Mouse (Mus musculus): ENCODE results near the gene Gimap7. TPM values are rescaled to one million over a fixed set of nuclear protein-coding genes. Genes with fewer than 3 reads are reported as not detected.

Gene Gimap7
- polyA plus RNA-seq, 1 experiment from 2014 or later: 0.23 TPM

DNA sequence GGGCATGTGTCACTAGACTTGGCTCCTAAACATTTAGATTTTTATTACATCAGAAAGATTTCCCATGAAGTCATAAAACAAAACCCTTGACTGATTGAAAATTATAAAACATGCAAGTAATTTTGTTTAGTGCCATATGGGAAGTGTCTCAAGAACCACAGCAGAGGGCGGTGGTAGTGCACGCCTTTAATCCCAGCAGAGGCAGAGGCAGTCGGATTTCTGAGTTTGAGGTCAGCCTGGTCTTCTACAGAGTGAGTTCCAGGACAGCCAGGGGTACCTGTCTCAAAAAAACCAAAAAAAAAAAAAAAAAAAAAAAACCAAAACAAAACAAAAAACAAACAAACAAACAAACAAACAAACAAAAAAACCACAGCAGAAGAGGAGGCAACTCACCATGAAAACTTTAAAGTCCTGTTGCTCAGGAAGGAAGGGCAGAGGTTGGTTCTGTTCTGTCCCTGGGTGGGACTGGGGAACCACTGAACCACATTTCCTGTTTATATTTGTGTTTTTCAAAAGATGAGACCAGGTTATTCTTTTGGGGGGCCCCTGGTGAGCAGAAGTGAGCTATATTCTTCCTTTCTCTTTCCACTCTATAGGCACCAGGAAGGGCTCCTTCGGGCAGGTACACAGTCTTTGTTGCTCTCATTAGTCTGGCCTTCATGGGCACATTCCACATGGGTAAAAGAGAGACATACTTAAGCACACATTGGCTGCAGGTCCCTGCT is 21.4 kb upstream of the Gimap7 start:
- H3K27ac ChIP-seq: peak overlapping the region; percentile 45; the same call in 1 of the 2 replicates
- no peak overlapping the region for H3K4me2 ChIP-seq
- no peaks in the 10 kb centered on the region for H3K27me3 ChIP-seq
- no peak overlapping the region for H3K9ac ChIP-seq
- H3K4me3 ChIP-seq: no peak overlapping the region
- H3K4me1 ChIP-seq (replicated peaks): no peaks in the 10 kb centered on the region
- no peaks in the 10 kb centered on the region for H3K9me3 ChIP-seq (replicated peaks)
- no peak for ATAC-seq (replicated peaks; ENCODE audit: insufficient number of reproducible peaks, insufficient read depth, low FRiP score, low read depth)
- WGBS: 80% methylated on average over 4 of the region's 4 CpGs
- H3K36me3 ChIP-seq: no peaks in the 10 kb centered on the region

DNA sequence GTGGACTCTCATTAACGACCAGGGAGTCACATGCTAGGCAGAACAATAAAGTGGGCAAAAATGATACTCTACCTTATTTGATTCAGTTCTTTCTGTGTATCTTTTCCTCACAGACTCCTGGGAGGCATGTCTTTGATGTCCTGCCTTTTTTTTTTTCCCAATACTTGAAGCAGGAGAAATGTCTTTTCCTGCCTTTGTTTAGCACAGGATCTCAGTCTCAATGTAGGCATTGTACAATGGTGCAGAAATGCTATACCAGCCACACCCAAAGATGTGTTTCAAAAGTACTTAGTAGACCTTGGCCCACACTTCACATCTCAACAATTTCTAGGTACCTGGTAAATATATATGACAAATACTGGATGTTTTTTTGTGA is 20.9 kb upstream of the Gimap7 start:
- Histone ChIP-seq H3K27me3 (no peaks in the 10 kb centered on the region), H3K4me3 (no peak overlapping the region), H3K4me2 (no peak overlapping the region), H3K4me1 (replicated peaks) (no peaks in the 10 kb centered on the region), H3K9me3 (replicated peaks) (no peaks in the 10 kb centered on the region), H3K9ac (no peak overlapping the region), H3K27ac (peak overlapping the region; percentile 45; the same call in 1 of the 2 replicates), H3K36me3 (no peaks in the 10 kb centered on the region)
- 40% methylated on average over 1 of the region's 1 CpGs for WGBS
- ATAC-seq (replicated peaks; ENCODE audit: insufficient number of reproducible peaks, insufficient read depth, low FRiP score, low read depth): no peak

DNA sequence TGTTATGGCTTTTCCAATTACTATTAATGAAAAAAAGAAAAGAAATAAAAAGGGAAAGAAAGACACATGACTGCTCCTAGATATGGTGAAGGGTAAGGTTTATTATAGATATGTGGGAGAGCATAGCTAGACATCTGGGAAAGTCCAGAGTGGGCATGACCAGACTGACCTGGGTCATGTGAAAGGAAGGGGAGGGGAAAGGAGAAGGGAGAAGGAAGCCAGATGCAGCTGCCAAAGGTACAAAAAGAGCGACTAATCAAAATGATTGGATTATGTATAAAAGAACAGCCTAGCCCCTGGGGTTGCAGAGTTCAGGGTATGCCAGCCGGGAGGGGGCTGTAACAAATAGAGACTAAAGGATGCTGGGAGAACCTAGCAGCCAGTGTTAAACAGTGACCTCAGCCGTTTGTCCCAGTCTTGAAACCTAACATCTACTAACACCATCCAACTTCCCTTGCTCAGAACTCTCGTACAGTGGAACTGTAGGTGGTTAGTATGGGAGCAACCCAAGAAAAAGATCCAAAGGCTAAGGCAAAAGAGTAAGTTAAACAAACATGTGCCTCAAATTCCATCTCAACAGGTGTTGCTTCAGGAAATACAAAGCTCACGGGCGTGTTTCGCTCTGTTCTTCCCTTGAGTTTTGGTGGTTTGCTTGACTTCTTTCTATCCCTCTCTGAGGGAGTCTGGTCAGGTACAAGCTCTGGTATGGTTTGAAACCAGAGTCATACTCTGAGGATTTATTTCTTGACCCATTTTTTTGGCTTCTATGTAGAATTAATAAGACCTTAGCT is 20.2 kb upstream of the Gimap7 start:
- no peak overlapping the region for H3K9ac ChIP-seq
- WGBS: 73% methylated on average over 7 of the region's 7 CpGs
- peak overlapping the region; percentile 67 for H3K27ac ChIP-seq
- no peak overlapping the region for H3K4me2 ChIP-seq
- no peaks in the 10 kb centered on the region for H3K4me1 ChIP-seq (replicated peaks)
- H3K9me3 ChIP-seq (replicated peaks): no peaks in the 10 kb centered on the region
- no peak overlapping the region for H3K4me3 ChIP-seq
- no peaks in the 10 kb centered on the region for H3K27me3 ChIP-seq
- ATAC-seq (replicated peaks; ENCODE audit: insufficient number of reproducible peaks, insufficient read depth, low FRiP score, low read depth): no peak
- no peaks in the 10 kb centered on the region for H3K36me3 ChIP-seq

- H3K4me1 ChIP-seq (replicated peaks): no peaks in the 10 kb centered on the region
- H3K9me3 ChIP-seq (replicated peaks): no peaks in the 10 kb centered on the region
- H3K36me3 ChIP-seq: no peaks in the 10 kb centered on the region
- H3K27ac ChIP-seq: peak overlapping the region; percentile 67
- no peak overlapping the region for H3K4me3 ChIP-seq
- no peak overlapping the region for H3K4me2 ChIP-seq
- H3K27me3 ChIP-seq: no peaks in the 10 kb centered on the region
- no peak overlapping the region for H3K9ac ChIP-seq
- WGBS: 56% methylated on average over 3 of the region's 3 CpGs
- no peak for ATAC-seq (replicated peaks; ENCODE audit: insufficient number of reproducible peaks, insufficient read depth, low FRiP score, low read depth)
Measured at GRCm38 (mm10) chr6:48698888-48699287, 19.5 kb upstream of the Gimap7 start.

DNA sequence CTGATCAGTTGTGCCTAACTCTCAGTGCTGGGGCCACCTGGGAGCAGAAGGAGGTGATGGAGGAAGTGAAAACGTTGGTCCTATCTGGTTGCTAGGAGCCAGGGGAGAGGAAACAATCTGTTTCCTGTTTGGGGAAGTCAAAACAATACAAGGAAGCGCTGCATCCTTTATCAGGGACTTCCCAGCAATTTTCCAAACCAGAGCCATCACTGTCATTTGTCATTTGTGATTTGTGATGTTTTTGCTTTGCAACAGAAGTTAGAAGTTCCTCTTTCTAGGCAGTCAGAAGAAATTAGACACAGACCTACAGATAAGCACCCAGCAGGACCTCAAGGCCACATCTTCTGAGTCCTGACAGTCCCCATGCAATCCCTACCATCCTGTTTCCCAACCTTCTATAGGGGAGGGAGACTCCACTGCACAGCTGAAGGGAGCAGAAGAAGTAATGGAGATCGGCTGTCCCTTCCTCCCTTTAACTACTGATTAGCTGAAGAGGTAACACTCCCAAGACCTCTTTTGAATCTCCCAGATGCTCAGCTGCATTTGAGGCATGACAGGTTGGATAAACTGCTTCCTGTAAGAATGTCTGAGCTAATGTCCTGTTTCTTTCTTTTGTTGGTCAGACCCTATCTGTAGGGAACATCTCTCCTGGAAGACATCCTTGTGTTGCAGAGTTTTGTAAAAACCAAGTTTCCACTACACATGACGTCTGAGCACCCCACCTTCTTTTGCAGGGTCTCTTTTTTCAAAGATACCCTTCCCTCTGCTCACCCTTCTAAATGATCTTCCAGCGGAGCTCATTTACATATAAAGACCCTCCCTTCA is 18.0 kb upstream of the Gimap7 start:
- 33% methylated on average over 5 of the region's 5 CpGs for WGBS
- peak; percentile 82 for ATAC-seq (replicated peaks; ENCODE audit: insufficient number of reproducible peaks, insufficient read depth, low FRiP score, low read depth)
- H3K27ac ChIP-seq: peak overlapping the region; percentile 79
- no peak overlapping the region for H3K4me2 ChIP-seq
- H3K4me1 ChIP-seq (replicated peaks): no peaks in the 10 kb centered on the region
- no peaks in the 10 kb centered on the region for H3K9me3 ChIP-seq (replicated peaks)
- H3K9ac ChIP-seq: no peak overlapping the region
- H3K27me3 ChIP-seq: no peaks in the 10 kb centered on the region
- no peaks in the 10 kb centered on the region for H3K36me3 ChIP-seq
- H3K4me3 ChIP-seq: no peak overlapping the region

GRCm38 (mm10) chr6:48702146-48702545 is 16.3 kb upstream of the Gimap7 start:
- H3K36me3 ChIP-seq: no peaks in the 10 kb centered on the region
- H3K4me3 ChIP-seq: no peak overlapping the region
- no peak overlapping the region for H3K9ac ChIP-seq
- H3K27ac ChIP-seq: peak overlapping the region; percentile 55
- H3K9me3 ChIP-seq (replicated peaks): no peaks in the 10 kb centered on the region
- WGBS: 77% methylated on average over 7 of the region's 7 CpGs
- no peak for ATAC-seq (replicated peaks; ENCODE audit: insufficient number of reproducible peaks, insufficient read depth, low FRiP score, low read depth)
- no peak overlapping the region for H3K4me2 ChIP-seq
- H3K4me1 ChIP-seq (replicated peaks): no peaks in the 10 kb centered on the region
- no peaks in the 10 kb centered on the region for H3K27me3 ChIP-seq

DNA sequence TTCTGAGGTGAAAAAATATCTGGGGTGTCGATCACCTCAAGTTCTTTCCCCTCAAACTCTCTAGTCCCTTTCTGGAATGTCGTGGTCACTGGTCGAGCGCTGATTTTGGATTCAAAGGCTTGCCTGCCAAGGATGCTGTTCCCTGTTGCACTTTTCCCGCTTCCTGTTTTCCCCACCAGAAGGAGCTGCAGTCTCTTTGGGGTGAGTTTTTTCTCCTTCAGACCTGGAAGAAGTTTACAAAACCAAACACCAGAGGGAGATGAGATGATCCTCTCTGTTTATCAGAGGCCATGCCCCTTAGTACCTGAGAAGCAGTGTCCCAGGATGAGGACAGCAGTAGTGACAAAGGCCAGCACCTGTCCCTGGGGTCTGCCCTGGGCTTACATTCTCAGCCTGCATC is 15.8 kb upstream of the Gimap7 start:
- Histone ChIP-seq H3K9ac (no peak overlapping the region), H3K4me1 (replicated peaks) (no peaks in the 10 kb centered on the region), H3K4me3 (no peak overlapping the region), H3K27ac (peak overlapping the region; percentile 55), H3K9me3 (replicated peaks) (no peaks in the 10 kb centered on the region), H3K36me3 (no peaks in the 10 kb centered on the region), H3K4me2 (no peak overlapping the region), H3K27me3 (no peaks in the 10 kb centered on the region)
- ATAC-seq (replicated peaks; ENCODE audit: insufficient number of reproducible peaks, insufficient read depth, low FRiP score, low read depth): no peak
- WGBS: 61% methylated on average over 5 of the region's 5 CpGs

- H3K27ac ChIP-seq: no peak overlapping the region
Measured at GRCm38 (mm10) chr6:48704146-48704545, 14.3 kb upstream of the Gimap7 start.

GRCm38 (mm10) chr6:48706130-48706529 is 12.3 kb upstream of the Gimap7 start:
- WGBS: 38% methylated on average over 3 of the region's 3 CpGs
- no peaks in the 10 kb centered on the region for H3K27me3 ChIP-seq
- H3K27ac ChIP-seq: peak overlapping the region; percentile 65
- H3K9ac ChIP-seq: no peak overlapping the region
- no peak for ATAC-seq (replicated peaks; ENCODE audit: insufficient number of reproducible peaks, insufficient read depth, low FRiP score, low read depth)
- H3K4me1 ChIP-seq (replicated peaks): no peaks in the 10 kb centered on the region
- H3K9me3 ChIP-seq (replicated peaks): no peaks in the 10 kb centered on the region
- peak overlapping the region; percentile 38 for H3K4me2 ChIP-seq
- peak overlapping the region; percentile 15 for H3K4me3 ChIP-seq
- no peaks in the 10 kb centered on the region for H3K36me3 ChIP-seq

More at GRCm38 (mm10) chr6:48704146-48704545, 14.3 kb upstream of the Gimap7 start:
- Histone ChIP-seq H3K9me3 (replicated peaks) (no peaks in the 10 kb centered on the region), H3K4me2 (no peak overlapping the region), H3K4me3 (no peak overlapping the region), H3K27me3 (no peaks in the 10 kb centered on the region), H3K9ac (no peak overlapping the region), H3K4me1 (replicated peaks) (no peaks in the 10 kb centered on the region), H3K36me3 (no peaks in the 10 kb centered on the region)
- ATAC-seq (replicated peaks; ENCODE audit: insufficient number of reproducible peaks, insufficient read depth, low FRiP score, low read depth): no peak

GRCm38 (mm10) chr6:48720326-48720725 is 1.9 kb downstream of the Gimap7 start:
- Histone ChIP-seq H3K27me3 (no peaks in the 10 kb centered on the region), H3K27ac (no peak overlapping the region), H3K4me2 (no peak overlapping the region), H3K4me1 (replicated peaks) (peaks cover 2% of the 10 kb centered on the region), H3K9ac (no peak overlapping the region), H3K36me3 (no peaks in the 10 kb centered on the region), H3K4me3 (no peak overlapping the region), H3K9me3 (replicated peaks) (no peaks in the 10 kb centered on the region)
- ATAC-seq (replicated peaks; ENCODE audit: insufficient number of reproducible peaks, insufficient read depth, low FRiP score, low read depth): no peak
- WGBS: 68% methylated on average over 4 of the region's 4 CpGs

DNA sequence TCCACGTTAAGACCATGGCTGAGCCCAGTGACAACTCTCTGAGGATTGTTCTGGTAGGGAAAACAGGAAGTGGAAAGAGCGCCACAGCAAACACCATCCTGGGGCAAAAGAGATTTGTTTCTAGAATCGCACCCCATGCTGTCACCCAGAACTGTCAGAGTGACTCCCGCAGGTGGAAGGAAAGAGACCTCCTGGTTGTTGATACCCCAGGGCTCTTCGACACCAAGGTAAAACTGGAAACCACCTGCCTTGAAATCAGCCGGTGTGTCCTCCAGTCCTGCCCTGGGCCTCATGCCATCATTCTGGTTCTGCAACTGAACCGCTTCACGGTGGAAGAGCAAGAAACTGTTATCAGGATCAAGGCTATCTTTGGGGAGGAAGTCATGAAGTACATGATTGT is 5.0 kb downstream of the Gimap7 start:
- Histone ChIP-seq H3K27me3 (no peaks in the 10 kb centered on the region), H3K4me1 (replicated peaks) (peaks cover 9% of the 10 kb centered on the region), H3K4me3 (no peak overlapping the region), H3K36me3 (no peaks in the 10 kb centered on the region), H3K27ac (no peak overlapping the region), H3K4me2 (no peak overlapping the region), H3K9ac (no peak overlapping the region), H3K9me3 (replicated peaks) (no peaks in the 10 kb centered on the region)
- ATAC-seq (replicated peaks; ENCODE audit: insufficient number of reproducible peaks, insufficient read depth, low FRiP score, low read depth): no peak
- WGBS: 66% methylated on average over 8 of the region's 8 CpGs
